Mouse (Mus musculus) right cerebral cortex, adult 2 months (tissue): ENCODE results near the gene Trp53i13.
"Not testable (repeated sequence)": the region's sequence is repeated elsewhere in the genome, so short reads cannot be mapped to it uniquely, and the experiment has no call there.

ENCODE experiments used
- DNase-seq, 2 experiments: peaks; one replicate each; pipeline ENCODE4 v3.0.0; 2021 to 2022; ENCODE audit warnings: low spot score in 2 of 2

Trp53i13 gene

GRCm38 (mm10) chr11:77515637-77516552 is at the start of gene Trp53i13:
TSS of gene Trp53i13 (minus strand) at chr11:77515980.
- DNase-seq, result no peak

- DNase-seq, result no peak
These were observed 29.5 kb upstream of the Trp53i13 start for GRCm38 (mm10) chr11:77545261-77545660.

GRCm38 (mm10) chr11:77532202-77532846 is 16.5 kb upstream of the Trp53i13 start:
- DNase-seq, result no peak

GRCm38 (mm10) chr11:77530862-77531261 is 15.1 kb upstream of the Trp53i13 start:
- no peak for DNase-seq

- no peak for DNase-seq
These were observed 13.9 kb upstream of the Trp53i13 start for GRCm38 (mm10) chr11:77529644-77530043.

- DNase-seq, result not testable (repeated sequence)
These were observed 12.6 kb upstream of the Trp53i13 start for GRCm38 (mm10) chr11:77528420-77528819.

- no peak for DNase-seq
These were observed 10.2 kb upstream of the Trp53i13 start for GRCm38 (mm10) chr11:77525804-77526486.

- no peak for DNase-seq
These were observed 5.1 kb upstream of the Trp53i13 start for GRCm38 (mm10) chr11:77520601-77521529.

GRCm38 (mm10) chr11:77519043-77519442 is 3.3 kb upstream of the Trp53i13 start, which contains the start of gene Gm10392:
TSS of gene Gm10392 (minus strand) at chr11:77519198.
- DNase-seq, result no peak

GRCm38 (mm10) chr11:77518051-77518798 is 2.4 kb upstream of the Trp53i13 start:
- DNase-seq, result no peak

- no peak for DNase-seq
These were observed 1.0 kb upstream of the Trp53i13 start for GRCm38 (mm10) chr11:77516553-77517425.

GRCm38 (mm10) chr11:77514832-77515636 is 746 bp downstream of the Trp53i13 start, which contains the start of gene Abhd15:
TSS of gene Abhd15 (plus strand) at chr11:77515121.
- peak in 1 of 2 experiments; percentile 62 for DNase-seq

GRCm38 (mm10) chr11:77514281-77514831 is 1.4 kb downstream of the Trp53i13 start:
- no peak for DNase-seq

- DNase-seq, result no peak
These were observed 2.0 kb downstream of the Trp53i13 start for GRCm38 (mm10) chr11:77513811-77514170.

GRCm38 (mm10) chr11:77512891-77513810 is 2.6 kb downstream of the Trp53i13 start:
- peak; percentile 46 to 65 for DNase-seq

GRCm38 (mm10) chr11:77511336-77511735 is 4.4 kb downstream of the Trp53i13 start:
- no peak for DNase-seq
